Mouse (Mus musculus): ENCODE data around the gene Trim39. TPM values are rescaled to one million over a fixed set of nuclear protein-coding genes. Genes with fewer than 3 reads are reported as not detected.

Trim39 gene
- polyA plus RNA-seq, 1 experiment, result 5.1 TPM

DNA sequence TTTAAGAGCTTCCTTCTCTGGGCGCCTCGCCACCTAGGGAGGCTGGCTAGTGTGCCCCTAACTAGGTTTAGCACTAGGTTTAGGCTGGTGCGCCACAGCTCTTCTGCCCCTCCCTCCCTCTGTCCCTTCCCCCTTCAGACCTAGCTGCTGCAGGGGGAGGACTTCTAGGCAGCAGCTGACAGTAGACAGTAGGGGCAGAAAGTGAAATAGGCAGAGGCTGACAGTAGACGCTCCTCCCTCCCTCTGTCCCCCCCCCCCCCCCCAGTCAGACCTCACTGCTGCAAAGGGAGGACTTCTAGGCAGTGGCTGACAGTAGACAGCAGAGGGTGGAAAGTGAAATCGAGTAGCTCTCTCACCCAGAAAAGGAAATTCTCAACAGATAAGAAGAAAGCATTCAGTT, 43.0 kb downstream of the Trim39 start:
- Histone ChIP-seq H3ac (ENCODE audit: control insufficient read depth, insufficient read length, low read depth) (no peak overlapping the region), H3K27me3 (ENCODE audit: control insufficient read depth, insufficient read depth, insufficient read length) (peaks cover 35% of the 10 kb centered on the region), H3K4me3 (ENCODE audit: insufficient read depth, poor library complexity, severe bottlenecking) (no peak overlapping the region), H3K79me3 (ENCODE audit: low read depth) (no peaks in the 10 kb centered on the region), H3K79me2 (ENCODE audit: control insufficient read depth, insufficient read depth) (no peaks in the 10 kb centered on the region), H3K36me3 (ENCODE audit: control insufficient read depth, insufficient read depth) (no peaks in the 10 kb centered on the region)
- TF ChIP-seq MYOG (IDR thresholded peaks at IDR 0.05; ENCODE audit: control insufficient read depth, extremely low read depth, insufficient read length) (no peak), MAX (IDR thresholded peaks at IDR 0.05) (no peak), CEBPB (IDR thresholded peaks at IDR 0.05; ENCODE audit: low read depth) (no peak), FOSL1 (IDR thresholded peaks at IDR 0.05; ENCODE audit: insufficient read depth, low read length, poor library complexity, severe bottlenecking) (no peak), USF1 (IDR thresholded peaks at IDR 0.05; ENCODE audit: low read depth) (no peak), CTCF (IDR thresholded peaks at IDR 0.05; ENCODE audit: control insufficient read depth, insufficient read depth, insufficient read length) (no peak), MYOD1 (IDR thresholded peaks at IDR 0.05; ENCODE audit: control insufficient read depth, insufficient read length, low read depth) (no peak)

DNA sequence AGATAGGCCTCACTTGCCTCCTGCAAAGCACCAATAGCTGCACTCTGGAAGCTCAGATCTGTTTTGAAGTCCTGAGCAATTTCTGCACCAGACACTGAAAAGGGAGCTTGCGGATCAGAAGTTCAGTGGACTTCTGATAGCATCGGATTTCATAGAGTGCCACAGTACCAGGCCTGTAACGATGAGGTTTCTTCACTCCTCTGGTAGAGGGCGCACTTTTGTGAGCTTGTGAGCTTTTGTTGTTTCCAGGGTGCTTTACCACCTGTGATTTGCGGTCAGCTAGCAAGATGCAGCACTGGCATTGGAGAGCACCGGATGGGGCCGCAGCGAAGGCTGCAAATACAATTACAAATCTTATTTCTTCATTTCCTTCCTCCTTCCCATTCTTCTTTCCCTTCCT, 45.1 kb downstream of the Trim39 start:
- peaks cover 37% of the 10 kb centered on the region for H3K27me3 ChIP-seq (ENCODE audit: control insufficient read depth, insufficient read depth, insufficient read length)
- no peaks in the 10 kb centered on the region for H3K79me3 ChIP-seq (ENCODE audit: low read depth)
- H3K79me2 ChIP-seq (ENCODE audit: control insufficient read depth, insufficient read depth), result no peaks in the 10 kb centered on the region
- TF ChIP-seq CEBPB (IDR thresholded peaks at IDR 0.05; ENCODE audit: low read depth) (no peak), USF1 (IDR thresholded peaks at IDR 0.05; ENCODE audit: low read depth) (no peak), FOSL1 (IDR thresholded peaks at IDR 0.05; ENCODE audit: insufficient read depth, low read length, poor library complexity, severe bottlenecking) (no peak), MYOG (IDR thresholded peaks at IDR 0.05; ENCODE audit: control insufficient read depth, extremely low read depth, insufficient read length) (no peak), CTCF (IDR thresholded peaks at IDR 0.05; ENCODE audit: control insufficient read depth, insufficient read depth, insufficient read length) (no peak)
- H3ac ChIP-seq (ENCODE audit: control insufficient read depth, insufficient read length, low read depth), result no peak overlapping the region
- H3K36me3 ChIP-seq (ENCODE audit: control insufficient read depth, insufficient read depth), result no peaks in the 10 kb centered on the region
- H3K4me3 ChIP-seq (ENCODE audit: insufficient read depth, poor library complexity, severe bottlenecking), result no peak overlapping the region

DNA sequence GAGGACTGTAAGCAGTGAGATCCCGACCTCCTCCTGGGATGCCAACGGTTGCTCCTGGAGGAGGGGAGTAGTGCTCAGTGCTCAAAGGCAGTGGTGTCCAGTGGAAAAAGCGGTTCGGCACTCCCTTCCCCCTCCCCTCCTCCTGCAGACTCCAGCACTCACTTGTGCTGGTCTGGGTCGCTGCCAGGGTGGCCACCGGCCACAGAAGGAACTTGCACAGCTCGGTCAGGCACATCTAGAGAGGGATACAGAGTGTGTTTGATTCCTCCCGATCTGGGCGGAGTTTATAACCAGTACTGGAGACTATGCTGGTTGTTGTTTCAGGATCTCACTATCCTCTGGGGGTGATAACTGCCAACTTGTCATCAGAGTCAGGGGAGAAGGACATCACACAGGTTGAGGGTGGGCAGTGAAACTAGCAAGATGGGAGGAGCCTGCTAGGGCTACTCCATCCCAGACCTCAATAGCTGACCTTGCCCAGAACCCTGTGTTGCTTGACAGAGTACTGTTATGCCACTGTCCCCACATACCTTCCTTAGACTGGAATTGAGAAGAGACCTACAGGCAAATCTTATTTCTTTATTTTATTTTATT, 46.7 kb downstream of the Trim39 start:
- no peak overlapping the region for H3K4me3 ChIP-seq (ENCODE audit: insufficient read depth, poor library complexity, severe bottlenecking)
- peaks cover 43% of the 10 kb centered on the region for H3K27me3 ChIP-seq (ENCODE audit: control insufficient read depth, insufficient read depth, insufficient read length)

DNA sequence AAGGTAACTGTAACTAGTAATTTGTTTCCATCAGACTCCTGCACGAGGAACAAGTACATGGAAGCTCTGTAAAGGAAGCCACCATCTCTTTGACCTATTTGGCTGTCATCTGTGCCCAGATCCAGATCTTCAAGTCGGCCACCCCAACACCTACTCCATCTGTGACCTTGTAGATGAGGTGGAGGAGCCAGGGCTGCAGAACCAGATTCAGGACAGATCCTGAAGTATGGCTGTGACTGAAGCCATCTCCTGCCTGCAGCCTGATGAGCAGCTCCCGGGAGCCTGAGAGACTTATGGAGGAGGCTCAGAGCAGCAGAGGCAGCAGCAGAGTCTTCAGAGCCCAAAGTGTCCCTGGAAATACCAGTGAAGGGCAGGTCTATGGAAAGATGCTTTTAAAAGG, 47.6 kb downstream of the Trim39 start:
- no peak for TF ChIP-seq MYOD1 (IDR thresholded peaks at IDR 0.05; ENCODE audit: control insufficient read depth, insufficient read length, low read depth)
- no peak for TF ChIP-seq CEBPB (IDR thresholded peaks at IDR 0.05; ENCODE audit: low read depth)
- no peak for TF ChIP-seq MYOG (IDR thresholded peaks at IDR 0.05; ENCODE audit: control insufficient read depth, extremely low read depth, insufficient read length)
- no peak for TF ChIP-seq USF1 (IDR thresholded peaks at IDR 0.05; ENCODE audit: low read depth)
- no peak for TF ChIP-seq CTCF (IDR thresholded peaks at IDR 0.05; ENCODE audit: control insufficient read depth, insufficient read depth, insufficient read length)
- TF ChIP-seq FOSL1 (IDR thresholded peaks at IDR 0.05; ENCODE audit: insufficient read depth, low read length, poor library complexity, severe bottlenecking), result no peak
- TF ChIP-seq MAX (IDR thresholded peaks at IDR 0.05), result no peak
- peaks cover 43% of the 10 kb centered on the region for H3K27me3 ChIP-seq (ENCODE audit: control insufficient read depth, insufficient read depth, insufficient read length)
- H3K79me3 ChIP-seq (ENCODE audit: low read depth), result no peaks in the 10 kb centered on the region
- H3ac ChIP-seq (ENCODE audit: control insufficient read depth, insufficient read length, low read depth), result no peak overlapping the region
- no peaks in the 10 kb centered on the region for H3K79me2 ChIP-seq (ENCODE audit: control insufficient read depth, insufficient read depth)
- H3K36me3 ChIP-seq (ENCODE audit: control insufficient read depth, insufficient read depth), result no peaks in the 10 kb centered on the region
- no peak overlapping the region for H3K4me3 ChIP-seq (ENCODE audit: insufficient read depth, poor library complexity, severe bottlenecking)

More for the DNA sequence above, 46.7 kb downstream of the Trim39 start:
- no peak overlapping the region for H3ac ChIP-seq (ENCODE audit: control insufficient read depth, insufficient read length, low read depth)
- no peak for TF ChIP-seq CEBPB (IDR thresholded peaks at IDR 0.05; ENCODE audit: low read depth)
- no peak for TF ChIP-seq FOSL1 (IDR thresholded peaks at IDR 0.05; ENCODE audit: insufficient read depth, low read length, poor library complexity, severe bottlenecking)
- H3K36me3 ChIP-seq (ENCODE audit: control insufficient read depth, insufficient read depth), result no peaks in the 10 kb centered on the region
- H3K79me2 ChIP-seq (ENCODE audit: control insufficient read depth, insufficient read depth), result no peaks in the 10 kb centered on the region
- no peaks in the 10 kb centered on the region for H3K79me3 ChIP-seq (ENCODE audit: low read depth)

DNA sequence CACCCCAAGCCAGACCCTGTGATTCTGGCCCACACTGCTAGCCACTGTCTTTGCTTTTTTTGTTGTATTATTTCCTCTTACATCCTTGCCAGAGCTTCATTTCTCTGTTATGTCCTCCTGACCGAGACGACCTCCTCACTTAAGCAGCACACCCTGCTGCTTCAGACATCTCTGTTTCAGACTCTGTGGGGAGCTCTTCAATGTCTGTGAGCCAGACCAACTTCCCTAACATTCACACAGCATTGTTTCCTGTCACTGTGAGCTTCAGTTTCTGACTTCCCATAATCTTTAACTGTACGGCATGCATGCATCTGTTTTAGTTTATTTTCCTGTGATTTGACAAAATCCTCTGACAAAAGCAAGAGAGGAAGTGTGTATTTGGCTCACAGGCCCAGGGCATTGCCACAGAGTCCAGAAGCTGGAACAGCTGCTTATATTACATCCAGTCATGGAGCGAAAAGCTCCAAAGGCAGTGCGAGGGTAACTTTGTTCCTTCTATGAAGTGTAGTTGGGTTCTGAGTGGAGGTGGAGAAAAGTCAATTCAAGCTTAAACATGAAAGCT, 53.4 kb downstream of the Trim39 start:
- Histone ChIP-seq H3K79me3 (ENCODE audit: low read depth) (no peaks in the 10 kb centered on the region), H3ac (ENCODE audit: control insufficient read depth, insufficient read length, low read depth) (no peak overlapping the region), H3K4me3 (ENCODE audit: insufficient read depth, poor library complexity, severe bottlenecking) (no peak overlapping the region), H3K79me2 (ENCODE audit: control insufficient read depth, insufficient read depth) (no peaks in the 10 kb centered on the region), H3K36me3 (ENCODE audit: control insufficient read depth, insufficient read depth) (no peaks in the 10 kb centered on the region), H3K27me3 (ENCODE audit: control insufficient read depth, insufficient read depth, insufficient read length) (peaks cover 27% of the 10 kb centered on the region)
- no peak for TF ChIP-seq USF1 (IDR thresholded peaks at IDR 0.05; ENCODE audit: low read depth)
- TF ChIP-seq FOSL1 (IDR thresholded peaks at IDR 0.05; ENCODE audit: insufficient read depth, low read length, poor library complexity, severe bottlenecking), result no peak
- no peak for TF ChIP-seq MYOD1 (IDR thresholded peaks at IDR 0.05; ENCODE audit: control insufficient read depth, insufficient read length, low read depth)
- TF ChIP-seq MYOG (IDR thresholded peaks at IDR 0.05; ENCODE audit: control insufficient read depth, extremely low read depth, insufficient read length), result no peak
- TF ChIP-seq CTCF (IDR thresholded peaks at IDR 0.05; ENCODE audit: control insufficient read depth, insufficient read depth, insufficient read length), result no peak

DNA sequence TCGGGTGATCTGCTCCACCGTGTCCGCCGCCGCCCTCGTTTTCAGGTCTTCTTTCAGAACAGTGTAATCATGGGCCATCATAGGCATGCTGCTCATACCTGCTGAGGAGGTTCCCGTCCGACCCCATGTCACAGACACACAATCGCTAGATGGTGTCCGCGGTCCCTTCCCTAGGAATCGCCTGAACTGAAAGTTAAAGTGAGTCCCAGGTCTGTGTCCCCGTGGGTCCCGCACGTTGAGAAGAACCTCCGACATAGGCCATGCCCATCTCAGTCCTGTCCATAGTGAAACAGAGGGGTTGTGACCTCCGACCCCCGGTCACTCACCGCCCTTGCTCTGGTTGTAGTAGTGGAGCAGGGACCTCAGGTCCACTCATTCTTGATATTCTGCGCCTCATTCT, 56.5 kb downstream of the Trim39 start:
- Histone ChIP-seq H3K79me3 (ENCODE audit: low read depth) (no peaks in the 10 kb centered on the region), H3ac (ENCODE audit: control insufficient read depth, insufficient read length, low read depth) (no peak overlapping the region), H3K79me2 (ENCODE audit: control insufficient read depth, insufficient read depth) (no peaks in the 10 kb centered on the region), H3K36me3 (ENCODE audit: control insufficient read depth, insufficient read depth) (no peaks in the 10 kb centered on the region), H3K27me3 (ENCODE audit: control insufficient read depth, insufficient read depth, insufficient read length) (peaks cover 19% of the 10 kb centered on the region), H3K4me3 (ENCODE audit: insufficient read depth, poor library complexity, severe bottlenecking) (no peak overlapping the region)
- TF ChIP-seq CTCF (IDR thresholded peaks at IDR 0.05; ENCODE audit: control insufficient read depth, insufficient read depth, insufficient read length) (no peak), USF1 (IDR thresholded peaks at IDR 0.05; ENCODE audit: low read depth) (no peak), MYOD1 (IDR thresholded peaks at IDR 0.05; ENCODE audit: control insufficient read depth, insufficient read length, low read depth) (no peak), MAX (IDR thresholded peaks at IDR 0.05) (no peak), FOSL1 (IDR thresholded peaks at IDR 0.05; ENCODE audit: insufficient read depth, low read length, poor library complexity, severe bottlenecking) (no peak), MYOG (IDR thresholded peaks at IDR 0.05; ENCODE audit: control insufficient read depth, extremely low read depth, insufficient read length) (no peak), CEBPB (IDR thresholded peaks at IDR 0.05; ENCODE audit: low read depth) (no peak)

All from C2C12 (cell line).